Mouse (Mus musculus) intestine, postnatal 0 days (tissue): ENCODE measurements at regions not wholly inside any gene's neighbourhood (a gene's known extent, or its start where the extent isn't known, plus 50 kb on each side); places are given as distances from the start of the nearest gene placed in this dataset.

ENCODE experiments used
- ATAC-seq: fragments of 200-750 bp; cut with Nextera tagmentation; 2 replicates; pipeline ENCODE4 v1.8.0; 2017; ENCODE audit warnings: mild to moderate bottlenecking, moderate TSS enrichment, moderate library complexity
- H3K27ac ChIP-seq: fragments of 300-500 bp; sonication (generic); 2 replicates; pipeline ENCODE4 v1.5.1; 2014; ENCODE audit warnings: mild to moderate bottlenecking, low read depth, low read length, moderate library complexity
- H3K27me3 ChIP-seq: fragments of 300-500 bp; sonication (generic); replicated peaks from 2 replicates; pipeline ENCODE4 v1.6.1; 2014; ENCODE audit warnings: low read length, mixed read lengths; ENCODE audit not compliant: control insufficient read depth, insufficient read depth
- H3K36me3 ChIP-seq: fragments of 300-500 bp; sonication (generic); 2 replicates; pipeline ENCODE4 v1.6.1; 2014; ENCODE audit warnings: mild to moderate bottlenecking, moderate library complexity; ENCODE audit not compliant: control insufficient read depth, insufficient read depth
- H3K4me1 ChIP-seq: fragments of 300-500 bp; sonication (generic); replicated peaks from 2 replicates; pipeline ENCODE4 v1.6.1; 2014; ENCODE audit warnings: antibody characterized with exemption, low read length, mixed read lengths; ENCODE audit not compliant: control insufficient read depth, insufficient read depth
- H3K4me2 ChIP-seq: fragments of 300-500 bp; sonication (generic); replicated peaks from 2 replicates; pipeline ENCODE4 v1.6.1; 2014; ENCODE audit warnings: low read depth, mild to moderate bottlenecking, moderate library complexity
- H3K4me3 ChIP-seq: fragments of 300-500 bp; sonication (generic); 2 replicates; pipeline ENCODE4 v1.5.1; 2014; ENCODE audit warnings: low read depth, low read length
- H3K9ac ChIP-seq: fragments of 300-500 bp; sonication (generic); 2 replicates; pipeline ENCODE4 v1.6.1; 2014; ENCODE audit warnings: mild to moderate bottlenecking, low read depth, low read length
- H3K9me3 ChIP-seq: fragments of 300-500 bp; sonication (generic); 2 replicates; pipeline ENCODE4 v1.6.1; 2016; ENCODE audit warnings: mixed run types; ENCODE audit not compliant: control insufficient read depth
- CTCF ChIP-seq: sonication (generic); IDR thresholded peaks from 2 replicates; pipeline ENCODE4 v1.5.1; 2016; ENCODE audit warnings: low read depth, mild to moderate bottlenecking, control low read depth, antibody characterized with exemption, moderate library complexity
- WGBS: fragments of 180-500 bp; shearing (Covaris S2); extraction: QIAGEN DNeasy Blood & Tissue Kit; methylation state at CpG from one replicate; pipeline ENCODE4 v1.1.7; 2014; 5-methylcytosine and 5-hydroxymethylcytosine counted together

GRCm38 (mm10) chr7:129524369-129524915 is 67.2 kb upstream of the Wdr11 start:
- H3K9me3 ChIP-seq: no peaks in the 10 kb centered on the region
- no peak overlapping the region for H3K4me3 ChIP-seq
- no peak overlapping the region for H3K27ac ChIP-seq
- H3K36me3 ChIP-seq: no peaks in the 10 kb centered on the region
- no peak for TF ChIP-seq CTCF
- no peak overlapping the region for H3K4me2 ChIP-seq
- ATAC-seq: no peak
- WGBS: 89% methylated on average over 1 of the region's 1 CpGs
- no peak overlapping the region for H3K9ac ChIP-seq
- no peaks in the 10 kb centered on the region for H3K27me3 ChIP-seq
- no peaks in the 10 kb centered on the region for H3K4me1 ChIP-seq

GRCm38 (mm10) chr7:129525985-129526384 is 65.7 kb upstream of the Wdr11 start:
- no peak for TF ChIP-seq CTCF
- Histone ChIP-seq H3K4me2 (no peak overlapping the region), H3K27ac (no peak overlapping the region), H3K4me3 (no peak overlapping the region), H3K9ac (no peak overlapping the region), H3K4me1 (no peaks in the 10 kb centered on the region), H3K36me3 (no peaks in the 10 kb centered on the region), H3K9me3 (no peaks in the 10 kb centered on the region), H3K27me3 (no peaks in the 10 kb centered on the region)
- ATAC-seq: no peak
- WGBS: 66% methylated on average over 3 of the region's 3 CpGs

- TF ChIP-seq CTCF: no peak
- Histone ChIP-seq H3K4me3 (no peak overlapping the region), H3K36me3 (no peaks in the 10 kb centered on the region), H3K4me2 (no peak overlapping the region), H3K27ac (no peak overlapping the region), H3K27me3 (no peaks in the 10 kb centered on the region), H3K9me3 (no peaks in the 10 kb centered on the region), H3K4me1 (no peaks in the 10 kb centered on the region), H3K9ac (no peak overlapping the region)
- ATAC-seq: no peak
- WGBS: 59% methylated on average over 6 of the region's 6 CpGs
Measured at GRCm38 (mm10) chr7:129528263-129528662, 63.4 kb upstream of the Wdr11 start.

GRCm38 (mm10) chr7:129533366-129533905 is 58.2 kb upstream of the Wdr11 start:
- no peak for TF ChIP-seq CTCF
- no peak overlapping the region for H3K9ac ChIP-seq

More at GRCm38 (mm10) chr7:129533366-129533905, 58.2 kb upstream of the Wdr11 start:
- Histone ChIP-seq H3K9me3 (no peaks in the 10 kb centered on the region), H3K4me1 (no peaks in the 10 kb centered on the region), H3K27me3 (no peaks in the 10 kb centered on the region), H3K27ac (no peak overlapping the region), H3K4me2 (no peak overlapping the region), H3K4me3 (no peak overlapping the region), H3K36me3 (no peaks in the 10 kb centered on the region)
- no peak for ATAC-seq
- 67% methylated on average over 6 of the region's 6 CpGs for WGBS
